Mouse (Mus musculus) kidney, postnatal 10 days (tissue): ENCODE data around the gene Setd5.

Source experiments
- DNase-seq: peaks from one replicate; pipeline ENCODE4 v3.0.0; 2021; ENCODE audit warnings: mixed read lengths

The Setd5 gene

DNA sequence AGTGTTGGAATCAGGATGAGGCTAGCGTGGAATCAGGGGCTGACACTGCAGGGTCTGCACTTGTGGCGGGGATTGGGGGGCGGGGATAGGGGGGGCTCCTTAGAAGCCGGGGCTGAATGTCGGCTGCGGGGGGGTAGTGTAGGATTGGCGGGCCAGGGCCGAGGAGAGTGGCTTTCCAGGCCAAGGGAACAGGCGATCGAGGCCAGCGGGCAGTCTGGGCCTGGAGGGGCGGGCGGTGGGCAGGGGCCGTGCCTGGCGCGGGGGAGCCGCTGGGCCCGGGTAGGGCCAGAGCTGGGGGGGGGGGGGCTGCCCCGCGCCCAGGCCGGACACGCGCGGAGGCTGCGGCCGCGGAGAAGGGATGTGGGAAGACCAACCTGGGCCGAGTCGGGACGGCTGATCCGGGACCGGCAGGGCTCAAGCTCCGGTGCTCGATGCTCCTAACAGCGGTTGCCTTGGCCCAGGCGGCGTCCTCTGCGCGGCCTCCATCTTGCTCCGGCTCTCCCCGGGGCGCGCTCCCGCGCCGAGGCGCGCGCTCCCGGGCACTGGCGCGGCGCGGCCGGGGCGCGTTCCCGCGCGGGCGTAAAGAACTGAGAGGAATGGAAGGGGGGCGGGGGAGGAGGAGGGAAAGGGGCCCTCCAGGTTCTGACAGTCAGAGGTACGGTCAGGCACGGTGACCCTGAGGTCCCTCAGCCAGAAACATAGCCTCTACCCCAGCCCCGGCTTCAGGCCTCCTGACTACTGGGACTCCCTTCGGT is 117.9 kb downstream of the Setd5 start, which contains the start of gene Lhfpl4:
TSS of gene Lhfpl4 (minus strand) at position 544 of the 755 bp plus-strand sequence.
- no peak for DNase-seq

DNA sequence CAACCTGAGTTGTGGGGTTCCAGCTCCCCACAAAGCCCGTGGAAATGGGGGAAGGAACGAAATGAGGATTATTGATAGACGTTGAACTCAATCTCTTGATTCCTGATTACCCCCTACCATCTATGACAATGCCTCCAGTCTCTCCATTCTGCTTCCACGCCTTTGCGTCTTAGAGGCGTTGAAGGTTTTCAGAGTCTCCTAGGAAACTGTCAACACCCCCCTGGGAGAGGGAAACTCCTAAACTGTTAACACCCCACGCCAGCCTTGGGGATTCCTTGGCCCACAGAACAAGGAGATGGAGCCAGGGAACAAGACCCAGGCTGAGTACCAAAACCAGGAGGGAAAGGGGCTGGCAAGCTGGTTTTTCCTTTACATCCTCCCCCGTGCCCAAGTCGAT is 118.4 kb downstream of the Setd5 start:
- DNase-seq: no peak
